Mouse (Mus musculus) CD4-positive, CD25-positive, alpha-beta regulatory T cell, adult 2 months (primary cell): ENCODE measurements around the gene Pik3cb.
A peak's percentile ranks its signal among the peaks of the same experiment; 100 is the strongest.

Experiments
- DNase-seq: peaks from one replicate; pipeline ENCODE4 v3.0.0-alpha.2; 2012; ENCODE audit warnings: low read depth, low spot score

The Pik3cb gene

GRCm38 (mm10) chr9:99089904-99090303 lies 50.5 kb downstream of the Pik3cb start:
- no peak for DNase-seq

GRCm38 (mm10) chr9:99081718-99082117 lies 58.7 kb downstream of the Pik3cb start:
- no peak for DNase-seq

- DNase-seq: no peak
Observed at GRCm38 (mm10) chr9:99081308-99081707, 59.1 kb downstream of the Pik3cb start.

- peak; percentile 6 for DNase-seq
Observed at GRCm38 (mm10) chr9:99080657-99081056, 59.8 kb downstream of the Pik3cb start.

GRCm38 (mm10) chr9:99074462-99074861 lies 66.0 kb downstream of the Pik3cb start:
- no peak for DNase-seq

- no peak for DNase-seq
Observed at GRCm38 (mm10) chr9:99072538-99072937, 67.9 kb downstream of the Pik3cb start.

GRCm38 (mm10) chr9:99065311-99065710 lies 75.1 kb downstream of the Pik3cb start:
- no peak for DNase-seq

GRCm38 (mm10) chr9:99064216-99064615 lies 76.2 kb downstream of the Pik3cb start:
- peak; percentile 62 for DNase-seq

- DNase-seq: peak; percentile 84
Observed at GRCm38 (mm10) chr9:99062544-99062943, 77.9 kb downstream of the Pik3cb start.

- no peak for DNase-seq
Observed at GRCm38 (mm10) chr9:99057751-99058150, 82.7 kb downstream of the Pik3cb start.

GRCm38 (mm10) chr9:99049760-99050159 lies 90.7 kb downstream of the Pik3cb start:
- DNase-seq: no peak

GRCm38 (mm10) chr9:99048724-99049250 lies 91.6 kb downstream of the Pik3cb start:
- DNase-seq: no peak

GRCm38 (mm10) chr9:99044761-99045160 lies 95.7 kb downstream of the Pik3cb start:
- no peak for DNase-seq

GRCm38 (mm10) chr9:99042641-99043040 lies 97.8 kb downstream of the Pik3cb start:
- DNase-seq: no peak

- DNase-seq: no peak
Observed at GRCm38 (mm10) chr9:99041994-99042393, 98.4 kb downstream of the Pik3cb start.

- DNase-seq: no peak
Observed at GRCm38 (mm10) chr9:99035575-99035974, 104.8 kb downstream of the Pik3cb start, which contains the start of gene Gm1123. Gene Gm1123 (minus strand): TSS chr9:99035715.

- no peak for DNase-seq
Observed at GRCm38 (mm10) chr9:99034111-99034510, 106.3 kb downstream of the Pik3cb start.

GRCm38 (mm10) chr9:99032031-99032430 lies 108.4 kb downstream of the Pik3cb start:
- no peak for DNase-seq

GRCm38 (mm10) chr9:99021751-99022150 lies 118.7 kb downstream of the Pik3cb start:
- DNase-seq: no peak

GRCm38 (mm10) chr9:99021166-99021565 lies 119.3 kb downstream of the Pik3cb start:
- DNase-seq: no peak

GRCm38 (mm10) chr9:99017679-99018078 lies 122.7 kb downstream of the Pik3cb start:
- DNase-seq: no peak

- no peak for DNase-seq
Observed at GRCm38 (mm10) chr9:99016759-99017158, 123.7 kb downstream of the Pik3cb start.

GRCm38 (mm10) chr9:99016301-99016700 lies 124.1 kb downstream of the Pik3cb start:
- no peak for DNase-seq

GRCm38 (mm10) chr9:99009898-99010199 lies 130.6 kb downstream of the Pik3cb start:
- DNase-seq: no peak
